Mouse (Mus musculus): ENCODE results near the gene Cyp2w1.
A peak's percentile ranks its signal among the peaks of the same experiment; 100 is the strongest.
"Not testable (repeated sequence)": the region's sequence is repeated elsewhere in the genome, so short reads cannot be mapped to it uniquely, and the experiment has no call there.

Gene Cyp2w1

GRCm38 (mm10) chr5:139383234-139383633, 30.8 kb downstream of the Cyp2w1 start:
- no peak for DNase-seq (ENCODE audit: low spot score in 2 of 2)

GRCm38 (mm10) chr5:139384531-139384930, 32.1 kb downstream of the Cyp2w1 start:
- DNase-seq (ENCODE audit: low spot score in 2 of 2): no peak

GRCm38 (mm10) chr5:139386047-139386446, 33.6 kb downstream of the Cyp2w1 start:
- no peak for DNase-seq (ENCODE audit: low spot score in 2 of 2)

- DNase-seq (ENCODE audit: low spot score in 2 of 2): no peak
Observed at GRCm38 (mm10) chr5:139387329-139388194, 35.1 kb downstream of the Cyp2w1 start.

- DNase-seq (ENCODE audit: low spot score in 2 of 2): no peak
Observed at GRCm38 (mm10) chr5:139388195-139388570, 35.8 kb downstream of the Cyp2w1 start.

GRCm38 (mm10) chr5:139388694-139389675, 36.6 kb downstream of the Cyp2w1 start:
- peak in 1 of 2 experiments; percentile 52 for DNase-seq (ENCODE audit: low spot score in 2 of 2)

- DNase-seq (ENCODE audit: low spot score in 2 of 2): peak in 1 of 2 experiments; percentile 54
Observed at GRCm38 (mm10) chr5:139389676-139390061, 37.3 kb downstream of the Cyp2w1 start.

GRCm38 (mm10) chr5:139390324-139391119, 38.1 kb downstream of the Cyp2w1 start:
- not testable (repeated sequence) for DNase-seq (ENCODE audit: low spot score in 2 of 2)

GRCm38 (mm10) chr5:139391309-139391990, 39.0 kb downstream of the Cyp2w1 start:
- DNase-seq (ENCODE audit: low spot score in 2 of 2): no peak

GRCm38 (mm10) chr5:139392219-139393196, 40.1 kb downstream of the Cyp2w1 start:
- no peak for DNase-seq (ENCODE audit: low spot score in 2 of 2)

GRCm38 (mm10) chr5:139393197-139393588, 40.8 kb downstream of the Cyp2w1 start:
- DNase-seq (ENCODE audit: low spot score in 2 of 2): no peak

GRCm38 (mm10) chr5:139394399-139394798, 42.0 kb downstream of the Cyp2w1 start:
- DNase-seq (ENCODE audit: low spot score in 2 of 2): no peak

GRCm38 (mm10) chr5:139395528-139395927, 43.1 kb downstream of the Cyp2w1 start:
- no peak for DNase-seq (ENCODE audit: low spot score in 2 of 2)

- DNase-seq (ENCODE audit: low spot score in 2 of 2): no peak
Observed at GRCm38 (mm10) chr5:139397359-139397916, 45.0 kb downstream of the Cyp2w1 start.

- peak; percentile 73 to 95 for DNase-seq (ENCODE audit: low spot score in 2 of 2)
Observed at GRCm38 (mm10) chr5:139397959-139398753, 45.7 kb downstream of the Cyp2w1 start.

- DNase-seq (ENCODE audit: low spot score in 2 of 2): no peak
Observed at GRCm38 (mm10) chr5:139398786-139399185, 46.4 kb downstream of the Cyp2w1 start.

- DNase-seq (ENCODE audit: low spot score in 2 of 2): no peak
Observed at GRCm38 (mm10) chr5:139399991-139400390, 47.6 kb downstream of the Cyp2w1 start.

GRCm38 (mm10) chr5:139402106-139402505, 49.7 kb downstream of the Cyp2w1 start:
- peak in 1 of 2 experiments; percentile 53 for DNase-seq (ENCODE audit: low spot score in 2 of 2)
